Mouse (Mus musculus): ENCODE results near the gene Zfp592.

Gene Zfp592

GRCm38 (mm10) chr7:81057901-81058711 is 64.6 kb downstream of the Zfp592 start:
- no peak for DNase-seq (ENCODE audit: low spot score)

- DNase-seq (ENCODE audit: low spot score) = peak; percentile 14
These were observed 65.3 kb downstream of the Zfp592 start for GRCm38 (mm10) chr7:81058712-81059154.

GRCm38 (mm10) chr7:81059388-81059787 is 65.9 kb downstream of the Zfp592 start:
- DNase-seq (ENCODE audit: low spot score) = no peak

- peak; percentile 15 for DNase-seq (ENCODE audit: low spot score)
These were observed 67.4 kb downstream of the Zfp592 start for GRCm38 (mm10) chr7:81060908-81061307.

GRCm38 (mm10) chr7:81061936-81062335 is 68.5 kb downstream of the Zfp592 start:
- no peak for DNase-seq (ENCODE audit: low spot score)

- no peak for DNase-seq (ENCODE audit: low spot score)
These were observed 69.9 kb downstream of the Zfp592 start for GRCm38 (mm10) chr7:81063332-81063731.

- no peak for DNase-seq (ENCODE audit: low spot score)
These were observed 73.2 kb downstream of the Zfp592 start for GRCm38 (mm10) chr7:81066714-81067113.

GRCm38 (mm10) chr7:81072463-81072862 is 79.0 kb downstream of the Zfp592 start:
- DNase-seq (ENCODE audit: low spot score) = no peak

GRCm38 (mm10) chr7:81073273-81073672 is 79.8 kb downstream of the Zfp592 start:
- DNase-seq (ENCODE audit: low spot score) = no peak

- DNase-seq (ENCODE audit: low spot score) = no peak
These were observed 81.1 kb downstream of the Zfp592 start for GRCm38 (mm10) chr7:81074546-81074945.

- DNase-seq (ENCODE audit: low spot score) = no peak
These were observed 81.8 kb downstream of the Zfp592 start for GRCm38 (mm10) chr7:81075299-81075698.

- no peak for DNase-seq (ENCODE audit: low spot score)
These were observed 82.3 kb downstream of the Zfp592 start for GRCm38 (mm10) chr7:81075732-81076131.

- DNase-seq (ENCODE audit: low spot score) = no peak
These were observed 83.5 kb downstream of the Zfp592 start for GRCm38 (mm10) chr7:81077009-81077408.

GRCm38 (mm10) chr7:81078740-81079139 is 85.3 kb downstream of the Zfp592 start:
- DNase-seq (ENCODE audit: low spot score) = no peak

GRCm38 (mm10) chr7:81093420-81093965 is 100.0 kb downstream of the Zfp592 start:
- no peak for DNase-seq (ENCODE audit: low spot score)

- no peak for DNase-seq (ENCODE audit: low spot score)
These were observed 100.8 kb downstream of the Zfp592 start for GRCm38 (mm10) chr7:81094104-81094757.
